ENCODE assay signal across 9 mouse cellular contexts in the genomic region with DNA sequence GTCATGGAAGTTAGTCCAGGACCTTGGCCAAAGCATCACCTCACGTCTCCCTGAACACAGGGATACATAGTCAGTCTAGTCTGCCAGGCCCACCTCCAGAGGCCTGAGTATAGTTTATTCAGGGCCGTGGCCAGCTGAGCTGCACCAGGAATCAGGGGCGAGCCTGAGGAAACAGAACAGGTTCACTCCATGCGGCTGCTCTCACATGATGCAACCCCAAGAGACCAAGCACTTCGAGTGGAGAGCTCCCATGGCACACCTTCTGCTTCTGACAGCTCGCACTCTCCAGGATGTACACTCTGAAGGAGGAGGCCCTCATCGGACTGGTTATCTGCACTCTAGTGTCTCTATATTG.
DNase-seq lines count a peak whose midpoint lies in the region; ATAC-seq lines count a peak whose summit lies in the region.
"Had no signal": no experiment of that assay in that cellular context is flagged by ENCODE, and none has a peak within 500 bp of the region (broad histone marks: within the 10 kb centered on the region; RNA-seq: fewer than 3 reads in every experiment).

No protein-coding gene starts in this region.

- H3K4me1 ChIP-seq in kidney, embryonic 16.5 days (ENCODE audit: insufficient read depth, low read length): peaks cover 33% of the 10 kb centered on the region
- H3K4me1 ChIP-seq in embryonic facial prominence, embryonic 11.5 days (ENCODE audit: control insufficient read depth, insufficient read depth, low read length): peaks cover 8% of the 10 kb centered on the region
- H3K4me1 ChIP-seq in midbrain, embryonic 12.5 days: peaks cover 48% of the 10 kb centered on the region

- intact Hi-C loops in left cerebral cortex, postnatal 25 days (cut with DNase I): no loop called here

- peaks cover 10% of the 10 kb centered on the region; the same call in 1 of the 2 replicates for H3K36me3 ChIP-seq in kidney, embryonic 16.5 days (ENCODE audit: insufficient read depth, low read length)
- no peaks in the 10 kb centered on the region for H3K36me3 ChIP-seq in embryonic facial prominence, embryonic 11.5 days (replicated peaks; ENCODE audit: control insufficient read depth, insufficient read depth, low read depth, low read length)
- peaks cover 24% of the 10 kb centered on the region for H3K36me3 ChIP-seq in midbrain, embryonic 12.5 days

- no peaks in the 10 kb centered on the region for H3K9me3 ChIP-seq in kidney, embryonic 16.5 days (ENCODE audit: low read length)
- no peaks in the 10 kb centered on the region for H3K9me3 ChIP-seq in embryonic facial prominence, embryonic 11.5 days (replicated peaks; ENCODE audit: control insufficient read depth, low read length)
- H3K9me3 ChIP-seq in midbrain, embryonic 12.5 days: no peaks in the 10 kb centered on the region

- peak; percentile 2; the same call in 1 of the 2 replicates for ATAC-seq in kidney, embryonic 16.5 days (ENCODE audit: low FRiP score, low TSS enrichment)
- ATAC-seq in embryonic facial prominence, embryonic 11.5 days (replicated peaks; ENCODE audit: insufficient number of reproducible peaks, low FRiP score, low TSS enrichment, low read depth): no peak
- ATAC-seq in hematopoietic stem cell, adult 5-6 weeks (replicated peaks in 1 of 2; ENCODE audit: insufficient read depth in 1 of 2, low FRiP score in 2 of 2, low TSS enrichment in 1 of 2, low read depth in 1 of 2, poor library complexity in 2 of 2, severe bottlenecking in 2 of 2): peak; percentile 28 to 33; a peak in 3 of 4 replicates
- 0 out of 2 replicates have a peak, but pooled peaks have one; percentile 7 for ATAC-seq in midbrain, embryonic 12.5 days (ENCODE audit: low FRiP score, low read depth)

- H3K9ac ChIP-seq in kidney, embryonic 16.5 days (replicated peaks; ENCODE audit: low read length): 0 out of 2 replicates have a peak overlapping the region, but pooled peaks have one; percentile 25
- no peak overlapping the region; the same call in 1 of the 2 replicates for H3K9ac ChIP-seq in embryonic facial prominence, embryonic 11.5 days (replicated peaks; ENCODE audit: low read length)
- no peak overlapping the region for H3K9ac ChIP-seq in midbrain, embryonic 12.5 days (replicated peaks)

- H3K4me3 ChIP-seq in kidney, embryonic 16.5 days (ENCODE audit: low read length): no peak overlapping the region
- H3K4me3 ChIP-seq in embryonic facial prominence, embryonic 11.5 days (ENCODE audit: low read depth, low read length): no peak overlapping the region
- no peak overlapping the region for H3K4me3 ChIP-seq in midbrain, embryonic 12.5 days

- H3K27me3 ChIP-seq in kidney, embryonic 16.5 days (ENCODE audit: insufficient read depth, low read length): no peaks in the 10 kb centered on the region
- no peaks in the 10 kb centered on the region for H3K27me3 ChIP-seq in embryonic facial prominence, embryonic 11.5 days (ENCODE audit: control insufficient read depth, insufficient read depth, low read length)
- peaks cover 7% of the 10 kb centered on the region; the same call in 1 of the 2 replicates for H3K27me3 ChIP-seq in midbrain, embryonic 12.5 days

- no peak for DNase-seq in kidney, postnatal 14 days
- no peak for DNase-seq in embryonic facial prominence, embryonic 11.5 days (ENCODE audit: low spot score)
- DNase-seq in left cerebral cortex, postnatal 25 days (ENCODE audit: low spot score in 2 of 2): no peak
- no peak for DNase-seq in cerebellum, adult 9-11 months
- DNase-seq in gastrocnemius, adult 8-10 months (ENCODE audit: low spot score in 2 of 2): no peak
- DNase-seq: kidney, adult 9 months had no signal

- 63% methylated on average over 7 of the region's 7 CpGs for WGBS in kidney, embryonic 16.5 days
- WGBS in embryonic facial prominence, embryonic 11.5 days: 59% methylated on average over 7 of the region's 7 CpGs
- 80% methylated on average over 7 of the region's 7 CpGs for WGBS in midbrain, embryonic 12.5 days

- no peak overlapping the region for H3K4me2 ChIP-seq in kidney, embryonic 16.5 days (replicated peaks; ENCODE audit: low read depth, low read length)
- H3K4me2 ChIP-seq in embryonic facial prominence, embryonic 11.5 days (ENCODE audit: low read depth, low read length): no peak overlapping the region
- H3K4me2 ChIP-seq in midbrain, embryonic 12.5 days (replicated peaks): no peak overlapping the region

- peak overlapping the region; percentile 92 for H3K27ac ChIP-seq in kidney, embryonic 16.5 days (ENCODE audit: low read length)
- peak overlapping the region; percentile 87 for H3K27ac ChIP-seq in embryonic facial prominence, embryonic 11.5 days (replicated peaks; ENCODE audit: low read depth, low read length)
- H3K27ac ChIP-seq in midbrain, embryonic 12.5 days (replicated peaks): peak overlapping the region; percentile 81
